Mouse (Mus musculus): ENCODE results near the gene Tex33. TPM values are rescaled to one million over a fixed set of nuclear protein-coding genes. Genes with fewer than 3 reads are reported as not detected.
A peak's percentile ranks its signal among the peaks of the same experiment; 100 is the strongest.

Tex33 gene
- polyA plus RNA-seq, 1 experiment from 2014 or later: not detected

GRCm38 (mm10) chr15:78437237-78438017, 41.7 kb upstream of the Tex33 start:
- no peaks in the 10 kb centered on the region for H3K9me3 ChIP-seq (ENCODE audit: low read length)
- peaks cover 3% of the 10 kb centered on the region; the same call in 1 of the 2 replicates for H3K27me3 ChIP-seq (ENCODE audit: insufficient read depth, low read length)
- H3K27ac ChIP-seq (ENCODE audit: low read depth): peak overlapping the region; percentile 51
- H3K4me2 ChIP-seq (ENCODE audit: low read depth, low read length): peak overlapping the region; percentile 49
- H3K9ac ChIP-seq (replicated peaks): peak overlapping the region; percentile 55
- H3K4me1 ChIP-seq (ENCODE audit: insufficient read depth): peaks cover 17% of the 10 kb centered on the region
- DNase-seq (no peak), ATAC-seq (peak; percentile 13)
- whole genome bisulfite sequencing (ENCODE audit: insufficient replicate concordance): 45% methylated on average over 23 of the region's 23 CpGs
- H3K36me3 ChIP-seq (replicated peaks; ENCODE audit: insufficient read depth, low read length): peaks cover 11% of the 10 kb centered on the region; the same call in 1 of the 2 replicates
- no peak for TF ChIP-seq CTCF (IDR thresholded peaks at IDR 0.05; ENCODE audit: low read depth)
- no peak overlapping the region for H3K4me3 ChIP-seq (ENCODE audit: low read depth, low read length)

DNA sequence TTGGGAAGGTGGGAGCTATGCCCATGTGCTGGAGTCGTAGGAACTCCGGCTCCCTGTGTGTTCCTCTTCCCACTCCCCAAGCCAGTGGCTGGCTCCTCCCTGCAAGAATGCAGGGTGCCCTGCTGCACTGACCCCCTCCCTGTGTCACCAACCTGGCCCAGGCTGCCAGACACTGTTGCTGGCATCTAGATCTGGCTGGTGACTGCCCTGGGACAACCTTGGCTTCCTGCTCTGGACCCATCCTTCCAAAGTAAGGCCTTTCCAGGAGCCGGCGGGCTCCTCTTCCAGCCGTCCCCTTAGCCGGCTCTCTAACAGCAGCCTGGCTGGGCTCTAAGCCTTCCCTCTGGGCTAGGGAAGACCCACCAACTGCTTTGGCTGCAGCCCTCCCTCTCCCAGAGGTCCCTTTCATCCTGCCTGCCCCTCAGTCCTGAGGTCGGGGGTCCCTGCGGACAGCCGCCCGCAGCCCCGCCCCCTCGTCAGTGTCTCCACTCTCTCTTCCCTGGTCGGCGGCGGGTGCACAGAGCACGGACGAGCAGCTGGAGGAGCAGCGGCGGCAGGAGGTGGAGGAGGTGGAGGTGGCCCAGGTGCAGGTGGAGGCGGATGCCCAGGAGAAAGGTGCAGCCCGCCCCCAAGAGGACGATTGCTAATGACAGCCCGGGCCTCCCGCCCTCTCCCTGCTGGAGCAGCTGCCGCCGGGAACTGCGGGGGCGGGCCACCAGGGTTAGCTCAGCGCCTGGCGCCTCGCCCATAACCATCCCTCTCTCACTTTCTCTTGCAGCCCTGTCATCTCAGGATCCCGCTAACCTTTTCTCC, 40.9 kb upstream of the Tex33 start:
- H3K4me2 ChIP-seq (ENCODE audit: low read depth, low read length): peak overlapping the region; percentile 49
- ATAC-seq (peak; percentile 74), DNase-seq (peak; percentile 84)
- no peak overlapping the region for H3K27ac ChIP-seq (ENCODE audit: low read depth)
- TF ChIP-seq CTCF (IDR thresholded peaks at IDR 0.05; ENCODE audit: low read depth) (peak; percentile 44), EP300 (IDR thresholded peaks at IDR 0.05; ENCODE audit: low read depth) (no peak)
- WGBS (ENCODE audit: insufficient replicate concordance): 23% methylated on average over 30 of the region's 32 CpGs
- H3K9ac ChIP-seq (replicated peaks): peak overlapping the region; percentile 55
- H3K4me1 ChIP-seq (ENCODE audit: insufficient read depth): peaks cover 19% of the 10 kb centered on the region
- H3K4me3 ChIP-seq (ENCODE audit: low read depth, low read length): no peak overlapping the region
- peaks cover 3% of the 10 kb centered on the region; the same call in 1 of the 2 replicates for H3K27me3 ChIP-seq (ENCODE audit: insufficient read depth, low read length)
- no peaks in the 10 kb centered on the region for H3K9me3 ChIP-seq (ENCODE audit: low read length)
- H3K36me3 ChIP-seq (replicated peaks; ENCODE audit: insufficient read depth, low read length): 0 out of 2 replicates have a peak, but pooled peaks cover 6% of the 10 kb centered on the region

DNA sequence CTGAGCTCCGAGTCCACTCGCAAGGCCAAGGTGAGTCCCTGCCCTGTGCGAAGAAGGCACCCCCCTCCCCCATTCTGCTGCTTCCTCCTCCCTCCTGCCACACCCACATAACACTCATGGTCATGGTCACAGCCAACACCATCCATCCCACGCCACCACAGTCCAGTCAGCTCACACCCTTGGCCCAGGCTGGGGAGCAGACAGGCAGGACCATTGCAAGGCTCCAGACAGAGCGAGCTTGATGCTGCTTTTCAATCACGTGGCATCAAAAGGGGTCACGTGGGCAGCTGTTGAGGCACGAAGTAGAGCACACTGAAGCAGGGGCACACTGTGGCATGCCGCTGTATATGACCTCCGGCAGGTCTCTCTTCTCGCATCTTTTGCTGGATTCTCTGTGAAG, 40.0 kb upstream of the Tex33 start:
- no peak overlapping the region for H3K9ac ChIP-seq (replicated peaks)
- H3K36me3 ChIP-seq (replicated peaks; ENCODE audit: insufficient read depth, low read length): 0 out of 2 replicates have a peak, but pooled peaks cover 3% of the 10 kb centered on the region
- H3K4me2 ChIP-seq (ENCODE audit: low read depth, low read length): no peak overlapping the region
- ATAC-seq (no peak), DNase-seq (no peak)
- H3K4me1 ChIP-seq (ENCODE audit: insufficient read depth): peaks cover 19% of the 10 kb centered on the region
- no peak for TF ChIP-seq CTCF (IDR thresholded peaks at IDR 0.05; ENCODE audit: low read depth)
- no peak for TF ChIP-seq EP300 (IDR thresholded peaks at IDR 0.05; ENCODE audit: low read depth)
- 90% methylated on average over 11 of the region's 11 CpGs for WGBS (ENCODE audit: insufficient replicate concordance)
- no peaks in the 10 kb centered on the region for H3K9me3 ChIP-seq (ENCODE audit: low read length)
- peaks cover 3% of the 10 kb centered on the region; the same call in 1 of the 2 replicates for H3K27me3 ChIP-seq (ENCODE audit: insufficient read depth, low read length)
- H3K4me3 ChIP-seq (ENCODE audit: low read depth, low read length): no peak overlapping the region
- H3K27ac ChIP-seq (ENCODE audit: low read depth): no peak overlapping the region

DNA sequence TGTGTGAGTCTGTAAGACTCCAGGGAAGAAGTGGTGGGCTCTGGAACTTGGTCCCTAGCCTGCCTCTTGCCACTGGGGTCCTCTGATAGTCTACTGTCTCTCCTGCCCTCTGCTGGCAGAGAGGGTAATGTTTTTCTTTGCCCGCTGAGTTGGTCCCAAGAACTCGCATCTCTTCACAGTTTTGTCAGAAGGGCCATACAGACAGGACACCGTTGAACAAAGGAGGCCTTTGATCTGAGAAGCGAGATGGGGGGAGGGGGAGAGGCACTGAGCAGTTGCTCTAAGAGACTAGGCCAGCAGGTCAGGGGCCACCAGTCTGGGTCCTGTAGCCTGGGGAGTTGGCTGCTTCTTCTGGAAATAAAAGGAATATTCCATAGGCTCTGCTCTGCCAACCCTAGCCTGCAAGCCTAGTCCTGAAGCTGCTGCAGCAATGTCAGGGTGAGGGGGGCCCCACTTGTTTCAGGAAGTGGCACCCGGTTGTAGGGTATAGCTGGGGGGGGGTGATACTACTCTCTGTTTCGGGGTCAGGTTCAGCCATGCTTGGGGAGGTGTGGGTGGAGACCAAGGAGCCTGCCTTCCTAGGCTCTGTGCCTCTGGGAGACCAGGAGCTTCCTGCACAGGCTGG, 39.3 kb upstream of the Tex33 start:
- Histone ChIP-seq H3K36me3 (replicated peaks; ENCODE audit: insufficient read depth, low read length) (0 out of 2 replicates have a peak, but pooled peaks cover 2% of the 10 kb centered on the region), H3K27me3 (ENCODE audit: insufficient read depth, low read length) (peaks cover 3% of the 10 kb centered on the region; the same call in 1 of the 2 replicates), H3K4me1 (ENCODE audit: insufficient read depth) (peaks cover 19% of the 10 kb centered on the region), H3K4me2 (ENCODE audit: low read depth, low read length) (no peak overlapping the region), H3K4me3 (ENCODE audit: low read depth, low read length) (no peak overlapping the region), H3K9me3 (ENCODE audit: low read length) (no peaks in the 10 kb centered on the region), H3K27ac (ENCODE audit: low read depth) (no peak overlapping the region), H3K9ac (replicated peaks) (no peak overlapping the region)
- 36% methylated on average over 6 of the region's 6 CpGs for WGBS (ENCODE audit: insufficient replicate concordance)
- ATAC-seq: no peak
- no peak for DNase-seq
- TF ChIP-seq EP300 (IDR thresholded peaks at IDR 0.05; ENCODE audit: low read depth) (no peak), CTCF (IDR thresholded peaks at IDR 0.05; ENCODE audit: low read depth) (peak; percentile 74)

- TF ChIP-seq CTCF (IDR thresholded peaks at IDR 0.05; ENCODE audit: low read depth): no peak
- peak; percentile 58; the same call in 1 of the 2 replicates for TF ChIP-seq EP300 (IDR thresholded peaks at IDR 0.05; ENCODE audit: low read depth)
- peaks cover 15% of the 10 kb centered on the region for H3K4me1 ChIP-seq (ENCODE audit: insufficient read depth)
- H3K4me3 ChIP-seq (ENCODE audit: low read depth, low read length): no peak overlapping the region
- peak; percentile 47 for DNase-seq
- H3K27ac ChIP-seq (ENCODE audit: low read depth): peak overlapping the region; percentile 77
- H3K4me2 ChIP-seq (ENCODE audit: low read depth, low read length): no peak overlapping the region
- peak; percentile 86 for ATAC-seq
- peaks cover 19% of the 10 kb centered on the region for H3K27me3 ChIP-seq (ENCODE audit: insufficient read depth, low read length)
- no peaks in the 10 kb centered on the region for H3K36me3 ChIP-seq (replicated peaks; ENCODE audit: insufficient read depth, low read length)
- H3K9ac ChIP-seq (replicated peaks): no peak overlapping the region; the same call in 1 of the 2 replicates
- WGBS (ENCODE audit: insufficient replicate concordance): 53% methylated on average over 7 of the region's 7 CpGs
- no peaks in the 10 kb centered on the region for H3K9me3 ChIP-seq (ENCODE audit: low read length)
These were observed 35.9 kb upstream of the Tex33 start for GRCm38 (mm10) chr15:78431541-78432121.
